Mouse (Mus musculus) left cerebral cortex, postnatal 4 days (tissue): Measurements from ENCODE around the gene Pex26. TPM values are rescaled to one million over a fixed set of nuclear protein-coding genes. Genes with fewer than 3 reads are reported as not detected.

Source experiments
- DNase-seq: peaks from one replicate; pipeline ENCODE4 v3.0.0-alpha.2; 2022
- intact Hi-C: fragments of 180-260 bp; cut with DNase I; formaldehyde crosslinking; loops from one replicate; pipeline ENCODE4 v1.15.1; 2025
- total RNA-seq, 2 experiments: library from RNA; stranded (reverse); gene quantifications; 2 replicates each; pipeline ENCODE4 v1.2.3; 2021

Gene Pex26
- total RNA-seq, 2 experiments from 2014 or later = 15.2 to 15.6 TPM

- DNase-seq = no peak
- intact Hi-C loops = no loop called here
Measured at GRCm38 (mm10) chr6:121162616-121163015, 20.9 kb upstream of the Pex26 start.

GRCm38 (mm10) chr6:121166098-121166552 is 17.3 kb upstream of the Pex26 start:
- no peak for DNase-seq
- intact Hi-C loops = no loop called here

GRCm38 (mm10) chr6:121167381-121167975 is 16.0 kb upstream of the Pex26 start:
- DNase-seq = no peak
- intact Hi-C loops = no loop called here

DNA sequence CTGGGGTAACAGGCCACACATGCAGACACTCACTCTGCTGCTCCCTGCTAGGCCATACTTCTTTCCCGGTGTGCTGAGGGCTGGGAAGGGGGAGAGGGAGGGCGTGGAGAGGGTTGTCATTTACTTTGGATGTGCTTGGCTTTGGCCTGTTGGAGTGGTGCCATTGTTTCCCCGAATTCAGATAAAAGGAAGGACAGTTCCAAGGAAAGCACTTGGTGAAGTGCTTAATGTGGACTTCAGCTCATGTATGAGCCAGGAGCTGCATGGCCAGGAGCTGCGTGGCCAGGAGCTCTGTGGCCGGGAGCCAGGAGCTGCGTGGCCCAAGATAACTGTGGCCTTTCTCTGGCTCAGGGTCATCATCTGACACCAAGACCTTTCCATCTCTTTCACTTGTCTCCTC is 12.4 kb upstream of the Pex26 start:
- DNase-seq = no peak
- intact Hi-C loops = no loop called here

- intact Hi-C loops = no loop called here
- DNase-seq = no peak
Measured at GRCm38 (mm10) chr6:121173471-121173870, 10.0 kb upstream of the Pex26 start.

DNA sequence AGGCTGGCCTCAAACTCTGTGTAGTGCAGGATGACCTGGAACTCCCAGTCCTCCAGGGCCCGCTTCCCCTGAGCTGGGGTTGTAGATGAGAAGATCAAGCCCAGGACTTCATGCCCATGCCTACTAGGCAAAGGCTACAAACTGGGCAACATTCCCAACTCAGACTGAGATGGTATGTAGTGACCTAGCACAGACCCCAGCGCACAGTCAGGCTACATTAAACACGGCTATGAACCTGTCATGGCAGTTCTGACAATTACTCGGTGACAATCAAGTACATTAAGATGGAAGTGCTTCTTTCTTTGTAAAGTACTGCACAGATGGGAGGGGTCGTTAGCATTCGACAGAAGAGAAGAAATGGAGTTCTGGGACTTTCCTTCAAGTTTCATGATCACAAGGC is 8.7 kb upstream of the Pex26 start:
- DNase-seq = no peak
- intact Hi-C loops = loop anchor here (5.0 kb wide), 2 partner anchors 42 to 202 kb away; partner anchors contain the start of gene Mical3

GRCm38 (mm10) chr6:121176011-121176730 is 7.3 kb upstream of the Pex26 start:
- intact Hi-C loops = loop anchor here (5.0 kb wide), 2 partner anchors 44 to 204 kb away; partner anchors contain the start of gene Mical3
- no peak for DNase-seq

DNA sequence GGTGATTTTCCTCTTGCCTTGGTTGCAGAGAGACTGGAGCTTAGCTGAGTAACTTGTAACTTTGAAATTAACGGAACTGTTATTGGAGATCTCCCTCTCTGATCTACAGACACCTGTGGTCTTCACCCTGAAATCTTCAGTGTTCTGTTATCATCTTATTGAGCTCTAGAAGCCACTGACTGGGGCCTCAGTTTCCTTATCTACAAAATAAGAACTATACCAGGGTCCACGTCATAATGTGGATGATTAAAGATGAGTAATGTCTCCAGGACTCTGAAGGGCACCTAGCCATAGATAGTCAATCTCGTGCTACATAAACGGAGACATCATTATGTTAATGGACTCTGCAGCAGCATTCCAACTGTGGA is 6.8 kb upstream of the Pex26 start:
- no peak for DNase-seq
- intact Hi-C loops = loop anchor here (5.0 kb wide), 2 partner anchors 44 to 204 kb away; partner anchors contain the start of gene Mical3

- DNase-seq = peak; percentile 34
- intact Hi-C loops = loop anchor here (5.0 kb wide), 2 partner anchors 45 to 205 kb away; partner anchors contain the start of gene Mical3
Measured at GRCm38 (mm10) chr6:121177118-121177708, 6.3 kb upstream of the Pex26 start.

DNA sequence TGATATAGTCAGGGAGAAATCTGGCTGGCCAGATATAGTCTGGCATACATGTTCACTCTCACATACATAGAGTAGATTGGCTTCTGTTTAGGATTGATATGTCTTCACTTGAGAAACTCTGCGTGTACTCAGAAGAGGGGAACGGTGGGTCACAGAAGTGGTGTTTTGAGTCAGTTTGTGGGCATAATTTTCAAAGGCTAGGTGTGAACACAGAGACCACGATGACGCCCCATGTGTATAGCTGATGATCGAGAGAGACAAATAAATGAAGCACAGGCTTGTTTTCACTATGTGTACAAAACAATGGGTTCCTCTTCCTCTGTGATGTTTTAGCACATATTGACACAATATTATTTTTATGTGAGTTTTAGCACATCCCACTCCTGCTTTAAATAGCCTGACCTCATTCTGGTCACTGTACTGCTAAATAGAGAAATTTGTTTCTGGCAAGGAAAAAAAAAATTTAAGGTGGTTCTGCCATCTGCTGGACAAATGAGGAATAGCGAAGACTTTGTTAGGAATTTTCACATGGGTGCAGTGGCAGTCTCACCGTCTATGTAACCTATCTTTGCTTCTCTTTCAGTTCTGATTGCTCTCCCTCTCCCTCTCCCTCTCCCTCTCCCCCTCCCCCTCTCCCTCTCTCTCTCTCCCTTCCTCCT is 4.6 kb upstream of the Pex26 start:
- intact Hi-C loops = loop anchor here (5.0 kb wide), 2 partner anchors 47 to 207 kb away; partner anchors contain the start of gene Mical3
- peak; percentile 34 for DNase-seq

DNA sequence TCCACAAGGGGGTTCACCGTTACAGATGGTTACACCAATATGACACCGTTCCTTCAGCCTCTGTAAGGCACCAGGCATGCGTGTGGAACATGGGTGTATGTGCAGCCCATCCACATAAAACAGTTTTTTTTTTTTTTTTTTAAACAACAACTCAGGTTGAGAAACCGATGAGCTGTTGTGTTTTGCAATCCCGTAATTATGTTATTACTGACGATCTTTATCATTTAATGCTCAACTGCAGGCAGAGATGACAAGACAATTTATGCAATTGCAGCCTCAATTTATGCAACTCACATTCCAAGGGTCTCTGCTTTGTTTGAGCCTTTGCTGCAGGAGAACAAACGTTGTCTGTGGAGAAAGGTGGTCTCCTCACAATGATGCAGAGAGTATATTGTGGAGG is 3.6 kb upstream of the Pex26 start:
- intact Hi-C loops = loop anchor here (5.0 kb wide), 2 partner anchors 48 to 208 kb away; partner anchors contain the start of gene Mical3
- DNase-seq = no peak

GRCm38 (mm10) chr6:121184198-121185140 is 1.0 kb downstream of the Pex26 start:
- peak; percentile 43 for DNase-seq
- intact Hi-C loops = no loop called here

DNA sequence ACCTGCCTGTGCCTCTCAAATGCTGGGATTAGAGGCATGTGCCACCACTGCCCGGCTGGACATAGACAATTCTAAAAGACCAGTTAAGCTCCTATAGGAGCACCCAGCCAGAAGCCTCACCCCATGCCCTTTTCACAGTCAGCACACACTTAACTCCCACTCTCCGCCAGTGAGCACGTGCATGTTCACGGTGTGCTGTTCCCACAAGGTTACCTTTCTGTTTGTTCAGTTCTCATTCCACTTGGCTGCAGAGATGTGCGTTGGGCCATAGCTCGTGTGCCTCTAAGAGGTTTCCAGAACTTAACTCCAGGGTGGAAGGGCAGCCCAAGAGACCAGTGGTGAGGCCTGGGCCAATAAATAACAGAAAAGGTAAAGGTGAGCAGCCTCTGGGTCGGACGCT is 1.8 kb downstream of the Pex26 start:
- intact Hi-C loops = no loop called here

GRCm38 (mm10) chr6:121191261-121192009 is 8.0 kb downstream of the Pex26 start:
- intact Hi-C loops = no loop called here
- no peak for DNase-seq

More for the DNA sequence above, 1.8 kb downstream of the Pex26 start:
- DNase-seq = no peak

- DNase-seq = no peak
- intact Hi-C loops = no loop called here
Measured at GRCm38 (mm10) chr6:121194061-121194955, 10.8 kb downstream of the Pex26 start.

DNA sequence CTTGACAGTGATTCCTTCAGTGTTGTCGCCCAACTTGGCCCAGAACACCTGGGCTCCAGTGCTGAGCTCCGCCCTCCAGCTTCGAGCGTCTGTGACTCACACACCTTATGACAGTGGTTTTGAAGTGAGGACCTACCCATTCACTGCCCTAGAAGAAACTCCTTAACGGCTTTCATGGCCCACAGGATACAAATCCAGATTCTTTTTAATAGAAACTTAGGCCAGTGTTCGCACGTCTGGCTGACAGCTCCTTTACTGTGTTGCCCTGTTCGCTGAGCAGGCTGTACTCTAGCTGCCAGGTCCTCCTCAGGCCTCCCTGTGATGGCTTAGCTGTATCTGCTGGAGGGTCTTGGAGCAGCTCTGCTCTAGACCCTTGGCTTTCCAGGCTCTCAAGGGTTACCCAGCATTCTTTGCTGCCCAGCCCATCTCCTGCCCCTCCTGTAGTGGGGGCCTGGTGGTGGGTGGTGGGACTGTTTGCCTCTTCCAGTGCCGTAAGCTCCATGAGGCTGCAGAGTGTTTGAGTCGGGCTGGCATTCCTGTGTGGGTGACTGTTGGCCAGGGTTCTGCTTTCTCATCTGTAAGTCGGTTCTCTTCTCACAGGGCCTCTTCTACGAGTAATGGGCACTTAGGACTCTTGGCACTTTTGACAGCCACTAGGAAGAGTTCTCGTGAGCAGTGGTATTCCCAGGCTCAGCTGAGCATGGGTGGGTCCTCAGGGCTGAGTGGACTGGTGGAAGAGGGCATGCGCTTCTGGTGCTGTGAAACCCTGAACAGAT is 11.7 kb downstream of the Pex26 start:
- intact Hi-C loops = no loop called here
- no peak for DNase-seq

DNA sequence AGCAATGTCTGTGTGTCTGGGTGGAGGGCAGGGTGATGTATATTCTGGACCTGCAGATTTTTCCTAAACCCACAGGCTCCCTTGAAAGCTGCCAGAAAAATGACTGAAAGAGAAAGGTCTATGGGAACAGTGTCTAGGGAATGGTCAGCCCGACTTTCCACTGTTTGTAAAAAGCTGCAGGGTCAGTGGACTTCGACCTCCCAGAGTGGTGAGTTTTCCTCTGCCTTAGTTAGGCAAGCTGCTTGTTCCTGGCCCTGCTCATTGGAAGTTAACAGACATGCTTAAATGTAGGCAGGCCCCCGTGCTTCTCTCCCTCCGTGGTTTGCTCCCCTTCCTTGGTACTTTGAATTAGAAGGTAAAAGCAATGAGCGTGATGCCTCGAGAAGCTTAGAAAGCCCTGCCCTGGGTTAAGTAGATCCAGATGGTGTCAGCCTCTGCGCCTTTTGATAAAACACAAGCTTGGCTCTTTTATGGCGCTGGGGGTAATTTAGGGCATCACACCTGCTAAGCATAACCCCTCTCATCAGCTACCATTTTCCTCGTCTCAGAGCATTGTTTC is 14.4 kb downstream of the Pex26 start:
- no peak for DNase-seq

More for the DNA sequence above, 14.4 kb downstream of the Pex26 start:
- intact Hi-C loops = no loop called here
